Mouse (Mus musculus): Measurements from ENCODE around the gene Arhgef33. TPM values are rescaled to one million over a fixed set of nuclear protein-coding genes. Genes with fewer than 3 reads are reported as not detected.
"Not testable (repeated sequence)": the region's sequence is repeated elsewhere in the genome, so short reads cannot be mapped to it uniquely, and the experiment has no call there.

Gene Arhgef33
- total RNA-seq, 2 experiments from 2014 or later = not detected

DNA sequence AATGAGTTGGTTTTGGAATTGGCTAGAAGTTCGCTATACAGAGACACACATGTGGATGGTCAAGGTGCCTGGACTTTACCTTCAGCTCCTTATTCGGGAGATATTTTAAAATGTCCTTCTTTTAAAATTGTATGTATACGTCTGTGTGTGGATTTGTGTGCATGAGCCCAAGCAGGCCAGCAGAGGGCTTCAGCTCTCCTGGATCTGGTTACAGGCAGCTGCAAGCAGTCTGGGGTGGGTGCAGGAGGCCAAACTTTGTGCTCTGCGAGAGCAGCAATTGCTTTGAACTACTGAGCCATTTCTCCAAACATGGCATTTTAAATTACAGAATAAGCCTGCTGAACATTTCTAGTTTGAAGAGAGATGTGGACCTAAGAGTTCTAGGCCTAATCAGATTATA is 38.1 kb downstream of the Arhgef33 start:
- no peak for DNase-seq

DNA sequence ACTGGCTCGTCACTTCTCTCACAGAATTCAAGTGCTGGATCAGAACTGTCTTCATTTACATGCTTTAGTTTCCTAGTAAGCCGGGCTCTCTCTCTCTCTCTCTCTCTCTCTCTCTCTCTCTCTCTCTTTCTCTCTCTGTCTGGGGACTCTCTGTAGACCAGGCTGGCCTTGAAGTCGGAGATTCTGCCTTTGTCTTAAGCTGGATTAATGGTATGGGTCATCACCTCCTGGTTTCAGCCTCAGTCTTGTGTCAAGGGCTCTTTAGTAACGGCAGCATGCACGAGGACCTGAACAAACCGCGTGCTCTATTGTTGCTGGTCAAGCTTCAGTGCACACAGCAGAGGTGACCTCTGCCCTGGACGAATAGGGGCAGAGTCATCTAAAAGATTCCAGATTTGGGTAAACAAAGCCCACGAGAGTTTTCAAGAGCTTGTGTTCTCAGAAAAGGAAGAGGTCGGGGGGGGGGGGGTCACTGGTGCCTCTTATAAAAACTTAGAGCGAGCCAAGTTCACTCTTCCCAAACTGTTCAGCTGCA is 39.5 kb downstream of the Arhgef33 start:
- DNase-seq = no peak

DNA sequence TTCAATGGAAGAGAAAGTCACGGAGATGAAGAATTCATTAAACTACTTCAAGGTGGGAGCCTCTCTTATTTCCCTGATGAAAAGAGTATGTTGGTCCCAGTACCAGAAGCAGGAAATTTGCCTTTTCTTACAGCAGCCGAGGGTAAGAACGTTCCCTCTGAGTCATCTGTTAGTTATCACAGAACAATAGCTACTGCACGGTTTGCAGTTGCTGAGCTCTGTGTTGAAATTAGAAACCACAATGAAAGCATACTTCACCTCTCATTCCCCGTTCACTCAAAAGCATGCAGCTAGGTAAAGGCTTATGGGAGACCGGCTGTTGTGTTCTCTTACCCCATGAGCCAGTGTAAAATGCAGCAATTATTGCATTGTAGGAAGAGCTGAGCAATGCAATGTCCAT is 40.0 kb downstream of the Arhgef33 start:
- DNase-seq = no peak

DNA sequence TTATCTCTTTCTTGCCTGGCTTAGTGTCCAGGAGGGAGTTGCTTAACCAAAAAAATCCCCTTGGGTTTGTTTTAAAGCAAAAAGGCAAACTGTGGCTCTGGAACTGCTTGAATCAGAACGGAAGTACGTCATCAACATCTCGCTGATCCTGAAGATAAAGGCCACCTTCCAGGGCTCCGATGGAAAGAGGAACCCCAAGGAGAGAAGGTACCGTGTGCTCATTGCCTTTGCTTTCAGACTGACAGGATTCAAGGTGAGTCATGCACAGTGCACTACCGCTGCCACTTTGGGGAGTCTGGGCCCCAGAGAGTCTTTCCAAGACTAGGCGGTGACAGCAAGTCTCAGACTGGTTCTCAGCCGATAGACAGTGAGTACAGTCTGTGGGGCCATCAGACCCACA is 53.0 kb downstream of the Arhgef33 start:
- no peak for DNase-seq

DNA sequence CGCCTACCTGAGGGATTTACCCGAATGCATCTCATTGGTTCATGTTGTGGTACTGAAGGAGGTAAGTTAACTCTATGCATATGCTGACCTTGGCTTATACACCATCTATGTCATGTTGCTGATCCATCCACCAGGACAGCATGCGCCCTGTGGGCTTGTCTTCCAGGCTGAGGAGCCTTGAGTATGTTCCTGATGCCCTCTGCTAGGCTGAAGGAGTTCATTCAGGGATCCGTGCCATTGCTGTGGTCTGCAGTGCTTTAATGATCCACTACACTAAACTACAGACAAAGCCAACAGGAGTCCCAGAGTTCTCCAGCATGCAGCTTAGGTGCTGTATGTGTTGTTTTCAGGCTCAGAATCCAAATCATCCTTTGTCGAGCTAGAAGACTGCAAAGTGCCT is 60.1 kb downstream of the Arhgef33 start:
- DNase-seq = no peak

DNA sequence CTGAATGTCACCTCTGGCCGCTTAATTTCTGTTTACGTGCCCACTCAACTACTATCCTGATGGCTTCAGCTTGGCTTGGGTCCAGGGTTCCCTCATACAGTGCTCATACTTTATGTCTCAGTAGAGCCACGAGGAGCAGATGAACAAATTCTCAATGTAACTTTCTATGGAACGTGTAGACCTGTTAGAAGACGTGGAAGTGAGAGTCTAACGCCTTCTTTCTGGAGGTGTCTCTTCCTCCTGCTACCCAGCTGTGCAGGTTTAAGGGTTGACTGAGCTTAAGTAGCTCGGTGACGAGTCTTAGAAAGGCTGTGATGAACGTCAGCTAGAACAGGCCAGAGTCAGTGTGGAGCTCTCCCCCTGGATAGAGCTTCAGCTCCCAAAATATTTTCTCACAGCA is 61.4 kb downstream of the Arhgef33 start:
- no peak for DNase-seq

DNA sequence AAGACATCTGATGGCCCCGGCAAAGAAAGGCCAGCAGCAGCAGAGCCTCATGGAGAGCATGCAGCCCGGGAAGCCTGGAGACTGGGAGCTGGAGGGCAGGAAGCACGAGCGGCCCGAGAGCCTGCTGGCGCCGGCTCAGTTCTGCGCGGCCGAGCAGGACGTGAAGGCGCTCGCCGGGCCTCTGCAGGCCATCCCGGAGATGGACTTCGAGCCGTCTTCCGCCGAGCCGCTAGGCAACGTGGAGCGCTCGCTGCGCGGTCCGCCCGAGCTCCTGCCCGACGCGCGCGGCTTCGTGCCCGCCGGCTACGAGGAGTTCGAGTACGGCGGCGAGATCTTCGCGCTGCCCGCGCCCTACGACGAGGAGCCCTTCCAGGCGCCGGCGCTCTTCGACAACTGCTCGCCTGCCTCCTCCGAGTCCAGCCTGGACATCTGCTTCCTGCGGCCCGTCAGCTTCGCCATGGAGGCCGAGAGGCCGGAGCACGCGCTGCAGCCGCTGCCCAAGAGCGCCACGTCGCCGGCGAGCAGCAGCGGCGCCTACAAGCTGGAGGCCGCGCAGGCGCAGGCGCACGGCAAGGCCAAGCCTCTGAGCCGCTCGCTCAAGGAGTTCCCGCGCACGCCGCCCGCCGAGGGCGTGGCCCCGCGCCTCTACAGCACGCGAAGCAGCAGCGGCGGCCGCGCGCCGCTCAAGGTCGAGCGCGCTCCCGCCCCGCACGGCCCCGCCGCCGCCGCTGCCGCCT is 66.0 kb downstream of the Arhgef33 start, which contains the start of gene Gm10190:
TSS of gene Gm10190 (minus strand) at position 553 of the 737 bp plus-strand sequence.
- DNase-seq = peak; percentile 89

DNA sequence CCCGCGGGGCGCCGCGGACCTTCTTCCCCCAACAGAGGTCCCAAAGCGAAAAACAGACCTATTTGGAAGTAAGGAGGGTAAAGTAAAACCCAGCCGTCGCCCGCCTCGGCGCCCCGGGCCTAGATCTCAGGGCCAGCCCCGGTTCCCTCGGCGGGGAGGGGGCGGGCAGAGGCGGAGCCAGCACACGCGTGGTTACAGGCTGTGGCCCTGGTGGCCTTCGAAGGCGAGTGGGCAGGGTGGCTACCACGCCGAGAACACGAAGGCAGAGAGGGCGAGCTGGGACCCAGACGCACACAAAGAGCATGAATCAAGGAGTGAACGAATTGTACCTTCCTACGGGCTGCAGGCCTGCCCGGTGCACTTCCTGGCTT is 66.5 kb downstream of the Arhgef33 start:
- DNase-seq = no peak

DNA sequence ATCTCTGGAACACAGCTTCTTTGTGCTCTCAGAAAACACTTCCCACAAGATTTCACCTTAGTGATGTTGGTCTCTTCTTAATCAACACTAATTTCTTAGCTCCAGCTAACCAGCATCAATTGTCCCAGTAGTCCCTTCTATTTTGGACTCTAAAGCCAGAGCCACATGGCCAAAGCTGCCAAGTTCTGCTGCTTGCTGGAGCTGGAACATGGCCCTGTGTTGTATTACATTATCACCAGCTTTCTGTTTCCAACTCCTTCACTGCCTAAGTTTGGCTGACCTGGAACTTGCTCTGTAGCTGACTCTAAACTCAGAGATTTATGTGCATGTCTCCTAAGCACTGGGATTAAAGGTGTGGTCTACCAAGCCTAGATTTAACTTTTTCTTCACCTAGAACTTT is 71.2 kb downstream of the Arhgef33 start:
- not testable (repeated sequence) for DNase-seq

DNA sequence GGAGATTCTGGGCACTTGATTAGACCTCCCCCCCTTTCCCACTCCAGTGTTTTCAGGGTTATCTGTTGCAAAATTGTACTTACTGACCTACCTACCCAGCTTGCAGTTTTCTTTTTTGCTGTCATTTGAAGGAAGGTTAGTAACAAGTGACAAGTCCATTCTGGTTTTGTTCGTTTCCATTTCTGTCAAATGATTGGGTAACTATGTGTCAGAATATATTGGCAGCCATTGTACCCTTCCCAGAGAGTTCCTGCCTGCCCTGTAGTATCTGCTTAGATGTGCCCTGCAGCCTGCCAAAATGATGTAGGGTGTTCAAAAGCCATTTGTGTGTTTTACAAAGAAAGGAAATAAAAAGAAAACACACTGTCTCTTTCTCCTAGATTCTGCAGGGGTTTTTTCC is 78.5 kb downstream of the Arhgef33 start:
- DNase-seq = no peak

DNA sequence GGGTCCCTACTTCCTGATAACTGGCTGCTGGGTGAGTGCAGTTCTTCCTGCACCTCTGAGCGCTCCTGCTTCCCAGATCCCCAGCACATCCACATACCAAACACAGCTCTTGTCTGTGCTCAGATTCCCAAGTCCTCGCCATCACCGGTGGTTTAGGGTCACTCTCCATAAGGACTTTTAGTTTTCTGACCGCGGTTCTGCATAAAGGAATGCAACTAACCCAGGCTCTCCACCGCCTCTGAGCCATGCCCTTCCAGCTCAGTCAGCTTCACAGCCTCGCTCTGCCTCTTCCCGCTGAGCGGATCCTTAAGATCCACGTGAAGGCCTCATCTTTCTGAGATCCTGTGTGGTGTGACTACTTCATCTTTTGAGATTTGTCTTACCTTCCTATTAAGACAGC is 82.8 kb downstream of the Arhgef33 start:
- DNase-seq = no peak

DNA sequence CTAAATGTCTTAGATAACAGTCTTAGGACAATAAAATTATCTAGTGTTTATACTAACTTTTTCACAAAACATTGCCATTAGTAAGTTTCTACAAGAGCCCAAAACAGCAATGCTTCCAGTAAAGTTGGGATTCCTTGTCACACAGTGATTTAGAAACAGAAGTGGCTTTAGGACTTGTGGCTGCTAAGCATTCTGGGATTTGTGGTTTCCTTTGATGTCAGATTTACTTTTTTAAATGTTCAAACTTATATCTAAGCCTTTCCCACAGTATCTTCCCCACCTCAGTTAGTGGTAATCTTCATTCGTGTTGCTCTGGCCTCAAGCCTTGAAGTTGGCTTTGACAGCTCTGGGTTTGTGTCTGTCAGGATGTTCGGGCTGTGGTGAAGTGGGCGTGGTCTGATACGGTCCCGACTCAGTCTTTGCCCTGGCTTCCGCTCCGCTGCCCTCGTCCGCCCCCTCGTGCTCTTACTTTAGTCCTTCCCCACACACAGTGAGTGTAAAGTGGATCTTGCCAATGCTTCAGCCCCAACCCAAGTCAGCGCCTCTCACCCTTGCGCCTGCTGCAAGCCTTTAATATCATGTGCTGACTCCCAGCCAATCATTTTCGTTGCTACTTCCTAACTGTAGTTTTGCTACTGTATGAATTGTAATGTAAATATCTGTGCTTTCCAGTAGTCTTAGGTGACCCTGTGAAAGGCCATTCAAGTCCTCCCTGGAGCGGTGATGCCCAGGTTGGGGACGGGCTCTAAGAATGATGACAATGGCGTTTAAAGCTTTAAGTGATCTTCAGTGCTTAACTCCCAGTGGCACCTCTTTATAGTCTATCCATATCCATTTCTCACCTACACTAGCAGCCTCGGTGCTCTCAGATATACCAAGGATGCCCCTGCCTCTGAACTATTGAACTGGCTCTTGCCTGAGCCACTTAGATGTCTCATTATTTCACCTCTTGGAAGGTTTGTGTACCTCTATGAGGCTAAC is 84.5 kb downstream of the Arhgef33 start:
- DNase-seq = peak; percentile 24

DNA sequence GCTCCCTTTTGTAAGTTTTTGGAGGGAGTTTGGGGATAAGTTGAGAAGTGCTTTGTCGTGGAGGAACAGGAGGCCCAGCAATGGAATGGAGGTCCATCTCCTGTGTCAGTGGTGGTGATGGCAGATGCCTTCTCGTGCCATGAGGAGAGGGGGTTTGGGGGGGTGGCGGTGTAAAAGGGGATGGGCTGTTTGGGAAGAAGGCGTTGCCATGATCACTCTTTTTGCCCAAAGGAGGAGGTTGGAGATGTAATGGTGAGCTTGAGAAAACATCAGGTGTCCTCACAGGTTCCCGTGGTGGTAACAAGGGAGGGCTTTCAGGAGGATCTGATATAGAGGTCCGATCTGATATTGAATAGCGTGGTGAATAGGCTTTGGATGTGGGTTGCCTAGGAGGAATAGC is 91.0 kb downstream of the Arhgef33 start:
- DNase-seq = no peak

DNA sequence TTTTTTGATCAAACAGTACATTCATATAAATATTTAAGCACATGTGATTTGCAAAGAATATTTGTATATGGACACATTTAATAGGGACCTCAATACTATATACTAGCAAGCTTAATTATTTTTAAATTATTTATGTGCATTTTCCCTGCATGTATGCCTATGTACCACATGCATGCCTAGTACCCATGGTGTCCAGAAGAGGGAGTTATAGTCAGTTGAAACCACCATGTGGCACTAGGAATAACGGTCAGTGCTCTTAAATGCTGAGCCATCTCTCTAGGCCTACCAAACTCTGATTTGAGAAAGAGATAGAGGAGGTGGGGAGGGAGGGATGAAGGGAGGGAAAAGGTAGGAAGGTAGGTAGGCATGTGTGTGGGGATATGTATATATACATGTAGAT is 104.0 kb downstream of the Arhgef33 start:
- DNase-seq = no peak

DNA sequence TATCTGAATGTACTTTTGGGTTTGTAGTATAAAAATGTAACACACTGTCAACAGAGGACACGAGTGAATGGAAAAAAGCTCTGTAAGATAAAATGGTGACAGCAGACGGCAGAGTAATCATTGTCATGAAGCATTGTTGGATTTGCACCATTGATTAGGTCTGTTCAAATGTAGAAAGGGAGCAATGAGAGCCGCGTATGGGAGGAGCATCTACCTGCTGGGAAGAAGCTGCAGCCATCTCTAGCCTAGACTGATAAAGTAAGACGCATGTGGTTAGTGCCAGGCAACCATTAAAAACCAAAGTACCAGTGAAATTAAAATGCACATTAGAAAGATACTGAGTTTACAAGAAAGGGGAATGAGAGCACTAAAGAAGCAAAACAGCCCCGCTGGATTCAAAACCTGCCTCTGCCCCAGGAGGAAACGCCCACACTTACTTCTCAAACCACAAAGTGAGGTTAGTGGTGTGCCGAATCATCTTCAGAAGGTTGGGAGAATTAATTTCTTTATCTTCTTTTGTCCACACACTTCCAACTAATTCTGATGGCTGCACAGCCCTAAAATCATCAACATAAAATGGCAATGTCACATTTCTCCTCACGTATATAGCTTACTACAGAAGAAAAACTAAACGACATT is 111.5 kb downstream of the Arhgef33 start:
- no peak for DNase-seq

DNA sequence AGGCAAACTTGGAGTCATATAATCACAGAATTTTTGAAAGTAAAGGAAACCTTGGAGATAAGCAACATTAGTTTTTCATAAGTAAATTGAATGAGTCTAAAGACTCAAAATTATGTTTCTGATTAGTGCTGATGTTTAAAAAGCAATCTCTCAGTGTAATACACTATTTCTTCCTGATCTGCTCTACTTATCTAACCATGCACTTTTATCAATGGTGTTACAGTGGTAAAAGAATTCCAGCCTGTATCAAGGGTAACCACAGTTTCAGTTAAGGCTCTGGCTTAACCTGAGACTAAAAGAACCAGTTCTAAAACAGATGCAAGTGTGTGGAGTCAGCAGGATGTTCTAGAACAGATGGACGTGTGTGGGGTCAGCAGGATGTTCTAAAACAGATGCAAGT is 113.8 kb downstream of the Arhgef33 start:
- DNase-seq = no peak

DNA sequence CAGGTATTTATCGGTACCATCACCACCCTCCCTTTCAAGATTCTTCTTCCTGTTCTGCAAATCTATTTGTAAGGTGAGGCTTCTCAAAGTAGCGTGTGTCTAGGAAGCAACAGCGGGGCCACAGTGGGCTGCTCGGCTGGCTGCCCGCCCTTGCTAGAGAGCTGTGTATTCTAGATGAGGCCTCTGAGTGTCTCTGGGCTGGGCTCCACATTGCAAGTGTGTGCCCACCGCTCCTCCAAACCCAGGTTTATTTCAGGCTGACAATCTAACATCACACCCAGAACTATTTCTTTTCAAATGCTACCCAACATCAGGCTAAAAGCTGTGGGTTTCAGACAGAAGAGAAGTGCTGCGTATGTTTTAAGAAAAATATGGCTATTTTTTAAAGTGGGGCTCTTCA is 119.0 kb downstream of the Arhgef33 start:
- DNase-seq = no peak

DNA sequence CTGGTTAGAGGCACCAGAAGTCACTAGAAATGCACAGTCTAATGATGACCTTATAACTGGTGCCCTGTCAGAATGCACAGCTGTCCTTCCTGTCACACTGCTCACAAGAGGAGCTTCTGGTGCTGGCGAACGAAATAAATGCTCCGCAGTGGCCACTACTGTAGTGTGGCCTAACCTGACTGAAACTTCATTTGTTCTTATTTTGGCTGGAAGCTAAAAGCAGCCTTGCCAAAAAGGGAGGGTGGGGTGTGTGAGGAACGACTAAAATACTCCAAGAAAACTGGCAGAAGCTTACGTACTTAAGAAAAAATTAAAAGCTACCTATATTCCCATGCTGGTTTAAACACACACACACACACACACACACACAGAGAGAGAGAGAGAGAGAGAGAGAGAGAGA is 119.7 kb downstream of the Arhgef33 start:
- DNase-seq = no peak

DNA sequence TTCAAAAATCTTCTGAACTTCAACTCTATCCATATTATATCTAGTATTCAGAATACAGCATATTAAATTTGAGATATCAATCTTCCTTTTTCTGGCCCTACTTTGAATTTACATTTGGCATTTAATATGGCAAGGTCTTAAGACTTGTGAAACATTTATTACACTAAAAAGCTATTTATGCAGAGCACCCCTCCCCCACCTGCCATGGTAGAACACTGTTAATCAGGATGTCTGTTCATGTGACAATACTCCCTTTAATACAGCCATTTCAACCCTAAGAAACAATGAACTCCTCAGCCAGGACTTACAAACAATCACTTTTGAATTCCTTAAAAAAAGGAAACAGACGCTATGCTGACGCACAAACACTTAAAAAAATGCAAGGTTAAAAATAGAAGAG is 120.8 kb downstream of the Arhgef33 start:
- no peak for DNase-seq

DNA sequence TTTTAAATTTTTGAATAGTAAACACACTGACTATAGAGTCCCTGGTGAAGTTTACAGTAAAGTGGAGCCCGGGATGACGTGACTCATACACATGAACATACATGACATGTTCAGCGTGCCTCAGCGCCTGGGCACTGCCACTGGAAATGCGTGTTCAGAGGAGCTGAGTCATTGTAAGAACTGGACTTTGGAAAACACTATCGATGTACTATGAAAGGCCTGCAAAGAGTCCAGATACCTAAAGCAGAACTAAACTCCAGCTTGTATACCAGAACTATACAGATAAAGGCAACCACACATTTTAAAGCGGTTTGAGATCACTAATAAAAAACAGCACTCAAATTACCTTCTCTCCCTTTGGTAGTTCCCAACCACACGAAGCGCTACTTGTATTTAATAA is 124.8 kb downstream of the Arhgef33 start:
- no peak for DNase-seq

DNA sequence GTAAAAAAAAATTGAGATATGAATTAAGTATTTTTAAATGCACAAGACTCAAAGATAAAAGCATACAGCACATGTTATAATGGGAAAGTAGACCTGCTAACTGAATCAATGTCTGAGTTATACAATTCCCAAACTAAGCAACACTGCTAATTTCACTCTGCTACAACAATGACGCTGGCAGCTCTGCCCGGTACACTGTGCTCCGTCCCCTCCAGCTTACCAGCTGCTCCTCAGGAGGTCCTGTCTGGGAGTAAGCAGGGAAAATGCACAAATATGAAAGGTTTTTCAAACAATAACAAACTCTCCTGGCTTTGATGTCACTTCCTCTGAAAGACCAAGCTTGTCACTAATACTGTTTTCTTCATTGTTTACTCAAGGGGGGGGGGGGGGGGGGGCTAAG is 127.2 kb downstream of the Arhgef33 start:
- no peak for DNase-seq

DNA sequence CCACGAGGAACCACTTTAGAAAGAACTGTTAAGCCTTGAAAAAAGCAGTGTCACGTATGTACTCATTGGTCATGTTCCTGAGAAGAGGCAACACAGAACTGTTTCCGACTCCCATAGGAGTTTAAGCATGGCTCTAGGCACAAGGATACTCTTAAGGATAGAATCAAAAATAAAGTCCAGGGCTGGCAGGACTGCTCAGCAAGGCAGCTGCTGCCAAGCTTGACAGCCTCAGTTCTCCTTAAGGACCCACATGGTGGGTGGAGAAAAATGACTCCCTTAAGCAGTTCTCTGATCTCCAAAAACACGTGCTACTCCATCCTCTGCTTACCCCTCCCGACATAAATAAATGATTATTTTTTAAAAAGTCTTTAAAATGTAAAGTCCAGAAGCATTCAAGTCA is 128.5 kb downstream of the Arhgef33 start:
- no peak for DNase-seq

DNA sequence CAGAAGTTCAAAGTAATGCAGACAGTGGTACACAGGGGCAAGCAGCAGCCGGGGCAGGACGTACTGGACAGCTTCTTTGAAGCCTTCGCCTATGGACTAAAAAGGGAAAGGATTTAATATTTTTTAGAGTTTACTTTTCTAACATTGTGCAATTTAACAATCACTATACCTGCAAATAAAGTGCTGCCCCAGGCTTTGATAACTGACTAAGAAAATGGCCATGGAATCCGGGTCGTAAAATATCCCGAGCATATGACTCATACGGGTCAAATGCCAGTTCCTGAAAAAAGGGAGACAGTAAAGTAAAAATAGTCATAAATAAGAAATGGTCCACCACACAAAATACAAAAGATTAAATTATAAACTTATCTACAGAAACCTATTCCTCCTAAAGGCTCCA is 138.2 kb downstream of the Arhgef33 start:
- DNase-seq = no peak

Data from gastrocnemius, postnatal 25 days (tissue).